Mouse (Mus musculus) erythroblast, embryonic 14.5 days (primary cell): ENCODE data around the gene Atp6v0a4.

ENCODE experiments used
- GATA1 ChIP-seq: IDR thresholded peaks from 2 replicates; pipeline ENCODE4 v1.6.1; 2012; ENCODE audit warnings: low read length, inconsistent platforms, mixed read lengths
- TAL1 ChIP-seq: IDR thresholded peaks from 3 replicates; pipeline ENCODE4 v1.6.1; 2012; ENCODE audit warnings: low read length, inconsistent platforms, mixed read lengths

DNA sequence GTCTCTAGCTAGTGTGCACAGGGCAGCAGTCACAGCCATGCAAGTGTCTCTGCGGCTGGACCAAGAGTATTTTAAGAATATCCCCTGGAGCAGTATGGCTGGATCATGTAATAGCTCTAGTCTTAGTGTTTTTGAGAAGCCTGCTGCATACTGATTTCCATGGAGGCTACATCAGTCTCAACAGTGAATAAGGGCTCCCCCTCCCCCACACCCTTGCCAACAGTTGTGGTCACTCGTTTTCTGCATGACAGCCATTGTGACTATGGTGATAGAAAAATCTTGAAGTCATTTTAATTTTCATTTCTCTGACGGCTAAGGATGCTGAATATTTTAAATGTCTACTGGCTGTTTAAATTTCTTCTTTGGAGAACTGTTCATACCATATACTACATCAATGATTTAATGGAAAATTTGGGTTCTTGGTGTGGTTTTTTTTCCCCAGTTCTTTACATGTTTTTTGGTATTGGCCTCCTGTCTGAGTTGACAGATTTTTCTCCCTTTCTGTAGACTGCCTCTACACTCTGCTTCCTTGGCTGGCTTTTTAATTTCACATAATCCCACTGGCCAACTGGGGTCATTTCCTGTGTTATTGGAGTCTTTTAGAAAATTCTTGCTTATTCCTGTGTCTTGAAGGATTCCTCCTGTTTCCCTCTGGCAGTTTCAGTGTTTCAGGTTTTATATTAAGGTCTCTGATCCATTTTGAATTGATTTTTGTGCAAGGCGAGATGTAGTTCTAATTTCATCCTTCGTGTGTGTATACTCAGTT lies 91.4 kb downstream of the Atp6v0a4 start:
- TF ChIP-seq TAL1: no peak
- no peak for TF ChIP-seq GATA1
